Mouse (Mus musculus): ENCODE measurements around the gene Xrra1. TPM values are rescaled to one million over a fixed set of nuclear protein-coding genes. Genes with fewer than 3 reads are reported as not detected.
"Not testable (repeated sequence)": the region's sequence is repeated elsewhere in the genome, so short reads cannot be mapped to it uniquely, and the experiment has no call there.

Xrra1 gene
- polyA plus RNA-seq, 1 experiment, result 0.03 TPM

DNA sequence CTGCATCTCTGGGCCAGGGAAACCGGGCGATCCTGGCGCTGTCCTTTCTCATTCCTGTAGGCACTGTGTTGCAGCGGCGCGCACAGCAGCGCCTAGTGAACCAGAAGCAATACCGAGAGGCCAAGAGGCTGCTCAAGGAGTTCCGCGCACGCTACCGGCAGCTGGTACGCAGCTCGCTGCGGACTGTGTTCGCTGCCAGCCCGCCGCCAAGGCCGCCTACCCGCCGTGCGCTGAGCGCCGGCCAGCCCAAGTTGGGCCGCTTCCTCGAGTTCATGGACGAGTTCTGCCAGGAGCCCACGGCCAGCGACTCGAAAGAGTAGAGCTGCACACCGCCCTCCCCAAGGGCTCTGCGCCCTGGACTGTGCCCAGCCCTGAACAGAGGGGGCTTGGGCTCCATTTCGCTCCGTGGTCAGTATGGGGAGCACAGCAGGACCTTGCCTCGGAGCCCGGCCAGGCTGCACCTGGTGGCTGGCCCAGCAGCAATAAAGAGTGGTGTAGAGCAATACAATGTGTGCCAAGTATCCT, 58.5 kb downstream of the Xrra1 start:
- H3K4me1 ChIP-seq (ENCODE audit: control insufficient read depth), result peaks cover 2% of the 10 kb centered on the region; the same call in 1 of the 2 replicates
- TF ChIP-seq GATA1 (IDR thresholded peaks at IDR 0.05; ENCODE audit: low read length), result no peak
- TF ChIP-seq TAL1 (IDR thresholded peaks at IDR 0.05; ENCODE audit: low read length), result no peak
- H3K9me3 ChIP-seq (ENCODE audit: control insufficient read depth, low read length), result no peaks in the 10 kb centered on the region
- H3K27me3 ChIP-seq (ENCODE audit: control insufficient read depth), result peaks cover 51% of the 10 kb centered on the region
- H3K36me3 ChIP-seq (ENCODE audit: control insufficient read depth), result no peaks in the 10 kb centered on the region; the same call in 1 of the 2 replicates
- H3K4me3 ChIP-seq (replicated peaks), result peak overlapping the region; percentile 8

DNA sequence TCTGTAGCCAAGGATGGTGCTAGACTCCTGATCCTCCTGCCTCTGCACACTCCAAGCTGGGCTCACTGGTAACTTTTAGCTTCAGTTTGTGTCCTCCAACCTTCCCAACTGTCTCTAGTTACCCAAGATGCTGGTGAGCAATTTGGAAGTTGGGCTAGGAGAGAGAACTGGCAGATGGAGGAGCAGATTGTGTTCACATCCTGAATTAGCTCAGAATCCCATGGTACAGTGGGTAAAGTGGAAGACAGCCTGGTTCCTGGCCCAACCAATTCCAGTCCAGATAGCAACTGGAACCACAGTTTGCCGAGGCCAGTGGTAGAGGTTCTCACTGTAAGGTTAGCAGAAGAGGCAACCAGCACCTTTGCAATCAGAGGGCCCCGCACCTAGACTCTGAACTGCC, 60.2 kb downstream of the Xrra1 start:
- Histone ChIP-seq H3K27me3 (ENCODE audit: control insufficient read depth) (peaks cover 46% of the 10 kb centered on the region), H3K4me1 (ENCODE audit: control insufficient read depth) (peaks cover 2% of the 10 kb centered on the region; the same call in 1 of the 2 replicates), H3K36me3 (ENCODE audit: control insufficient read depth) (peaks cover 6% of the 10 kb centered on the region), H3K9me3 (ENCODE audit: control insufficient read depth, low read length) (no peaks in the 10 kb centered on the region), H3K4me3 (replicated peaks) (no peak overlapping the region)
- no peak for TF ChIP-seq GATA1 (IDR thresholded peaks at IDR 0.05; ENCODE audit: low read length)

DNA sequence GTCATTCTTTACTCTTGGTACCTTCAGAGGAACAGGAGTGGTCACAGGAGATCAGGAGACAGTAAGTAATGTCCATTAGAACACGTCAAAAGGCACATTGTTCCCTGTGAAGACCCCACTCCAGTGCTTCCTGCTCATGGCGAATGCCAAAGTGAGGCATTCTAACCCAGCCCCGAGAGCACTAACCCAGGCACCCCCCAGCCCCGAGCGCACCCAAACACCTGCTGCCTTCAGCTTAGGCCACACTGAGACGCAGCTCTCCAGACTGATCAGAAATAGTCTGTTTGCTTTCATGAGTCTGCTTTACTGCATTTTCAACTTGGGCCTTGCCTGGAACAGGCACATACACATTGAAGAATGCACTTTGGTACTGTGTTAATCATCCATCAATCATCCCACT, 61.1 kb downstream of the Xrra1 start:
- no peak overlapping the region for H3K4me3 ChIP-seq (replicated peaks)
- peaks cover 14% of the 10 kb centered on the region for H3K36me3 ChIP-seq (ENCODE audit: control insufficient read depth)
- peaks cover 39% of the 10 kb centered on the region for H3K27me3 ChIP-seq (ENCODE audit: control insufficient read depth)
- H3K4me1 ChIP-seq (ENCODE audit: control insufficient read depth), result peaks cover 2% of the 10 kb centered on the region; the same call in 1 of the 2 replicates
- TF ChIP-seq GATA1 (IDR thresholded peaks at IDR 0.05; ENCODE audit: low read length) (no peak), TAL1 (IDR thresholded peaks at IDR 0.05; ENCODE audit: low read length) (no peak)
- no peaks in the 10 kb centered on the region for H3K9me3 ChIP-seq (ENCODE audit: control insufficient read depth, low read length)

DNA sequence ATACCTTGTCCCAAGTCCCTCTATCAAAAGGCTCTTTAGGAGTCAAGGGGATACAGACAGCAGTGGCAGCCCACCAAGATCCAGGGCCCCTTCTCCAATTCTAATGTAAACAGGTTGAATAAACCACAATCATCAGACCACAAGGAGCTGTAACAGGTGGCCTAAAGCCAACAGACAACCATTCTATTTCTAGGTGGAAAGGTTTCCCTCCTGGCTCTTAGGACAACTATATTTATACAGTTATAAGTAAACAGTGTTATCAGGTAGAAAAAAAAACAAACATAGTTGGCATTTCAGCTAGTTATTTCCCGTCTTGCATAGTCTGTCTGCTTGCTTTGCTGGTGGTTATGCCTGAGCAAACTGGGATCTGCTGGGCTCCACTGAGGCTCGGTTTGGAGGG, 61.5 kb downstream of the Xrra1 start:
- Histone ChIP-seq H3K4me3 (replicated peaks) (no peak overlapping the region), H3K4me1 (ENCODE audit: control insufficient read depth) (peaks cover 2% of the 10 kb centered on the region; the same call in 1 of the 2 replicates), H3K9me3 (ENCODE audit: control insufficient read depth, low read length) (no peaks in the 10 kb centered on the region), H3K36me3 (ENCODE audit: control insufficient read depth) (peaks cover 19% of the 10 kb centered on the region), H3K27me3 (ENCODE audit: control insufficient read depth) (peaks cover 37% of the 10 kb centered on the region)
- TF ChIP-seq GATA1 (IDR thresholded peaks at IDR 0.05; ENCODE audit: low read length) (no peak), TAL1 (IDR thresholded peaks at IDR 0.05; ENCODE audit: low read length) (no peak)

DNA sequence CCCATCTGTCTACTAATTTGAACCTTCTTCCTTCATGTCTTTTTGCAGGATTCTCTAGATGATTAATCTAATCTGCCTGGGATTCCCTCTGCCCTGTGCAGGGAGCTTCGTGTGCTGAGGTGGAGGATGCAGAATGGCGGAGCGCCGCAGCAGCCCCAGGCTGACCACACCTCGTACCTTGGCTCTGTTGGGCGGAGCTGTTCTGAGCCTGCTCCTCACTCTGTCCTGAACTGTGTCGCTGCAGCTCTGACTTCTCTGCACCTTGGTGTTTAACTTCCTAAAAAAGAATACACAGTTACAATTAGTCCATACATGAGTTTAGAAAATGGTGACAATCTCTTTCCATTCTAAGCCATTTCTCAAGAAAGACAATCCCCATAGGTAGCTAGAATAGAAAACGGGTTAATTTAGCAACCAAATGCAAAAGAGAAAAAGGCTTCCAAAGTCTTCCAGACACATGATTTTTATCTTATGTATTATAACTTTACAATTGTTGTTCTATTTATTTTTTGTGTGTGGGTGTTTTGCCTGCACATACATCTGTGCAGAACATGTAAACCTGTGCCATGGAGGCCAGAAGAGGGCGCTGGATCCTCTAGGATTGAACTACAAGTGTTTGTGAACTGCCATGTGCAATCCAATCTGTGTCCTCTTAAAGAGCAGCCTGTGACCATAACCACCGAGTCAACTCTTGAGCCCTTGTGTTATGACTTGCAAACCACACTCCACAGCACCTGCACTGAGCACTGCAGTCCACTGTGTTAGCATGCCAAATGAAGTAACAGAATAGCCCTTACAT, 68.2 kb downstream of the Xrra1 start:
- Histone ChIP-seq H3K4me3 (replicated peaks) (no peak overlapping the region), H3K4me1 (ENCODE audit: control insufficient read depth) (no peaks in the 10 kb centered on the region), H3K36me3 (ENCODE audit: control insufficient read depth) (peaks cover 46% of the 10 kb centered on the region), H3K9me3 (ENCODE audit: control insufficient read depth, low read length) (no peaks in the 10 kb centered on the region), H3K27me3 (ENCODE audit: control insufficient read depth) (no peaks in the 10 kb centered on the region)
- TF ChIP-seq GATA1 (IDR thresholded peaks at IDR 0.05; ENCODE audit: low read length) (no peak), TAL1 (IDR thresholded peaks at IDR 0.05; ENCODE audit: low read length) (no peak)

DNA sequence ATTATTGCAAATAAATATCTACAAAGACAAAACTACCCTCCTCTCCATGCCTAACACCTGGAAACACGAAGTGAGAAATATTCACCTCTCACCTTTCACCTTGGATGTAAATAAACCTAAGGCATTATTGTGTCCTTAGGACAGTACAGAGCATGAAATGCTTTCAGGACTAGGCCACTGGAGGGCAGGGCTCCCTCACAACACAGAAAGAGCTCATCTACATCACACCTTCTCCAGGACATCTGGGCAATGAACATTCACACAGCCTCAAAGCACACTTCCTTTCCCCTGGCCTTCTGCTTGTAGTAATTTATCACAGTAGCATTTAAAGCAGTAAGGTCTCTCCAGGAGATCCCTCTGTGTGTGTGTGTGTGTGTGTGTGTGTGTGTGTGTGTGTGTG, 76.8 kb downstream of the Xrra1 start:
- no peak for TF ChIP-seq TAL1 (IDR thresholded peaks at IDR 0.05; ENCODE audit: low read length)
- TF ChIP-seq GATA1 (IDR thresholded peaks at IDR 0.05; ENCODE audit: low read length), result no peak
- no peaks in the 10 kb centered on the region for H3K4me1 ChIP-seq (ENCODE audit: control insufficient read depth)
- H3K36me3 ChIP-seq (ENCODE audit: control insufficient read depth), result peaks cover 41% of the 10 kb centered on the region
- H3K4me3 ChIP-seq (replicated peaks), result no peak overlapping the region
- no peaks in the 10 kb centered on the region for H3K9me3 ChIP-seq (ENCODE audit: control insufficient read depth, low read length)
- H3K27me3 ChIP-seq (ENCODE audit: control insufficient read depth), result no peaks in the 10 kb centered on the region

DNA sequence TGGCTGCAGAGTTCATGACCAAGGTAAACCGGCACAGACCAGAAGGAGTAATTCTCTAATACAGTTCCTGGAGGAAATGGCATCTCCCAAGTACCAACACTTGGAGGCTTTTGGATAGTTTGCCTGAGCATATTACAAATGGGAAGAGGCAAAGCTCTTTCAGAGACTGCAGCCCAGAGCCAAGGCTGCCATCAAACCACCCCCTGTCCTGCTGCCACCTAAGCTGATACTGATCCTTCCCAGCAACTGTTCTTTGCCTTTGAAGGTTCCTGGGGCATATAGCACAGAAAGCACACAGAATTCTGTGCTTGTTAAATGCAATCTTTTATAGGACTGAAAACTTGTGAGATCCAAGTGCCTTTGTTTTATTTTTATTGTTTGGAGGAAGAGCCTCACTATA, 81.8 kb downstream of the Xrra1 start:
- Histone ChIP-seq H3K36me3 (ENCODE audit: control insufficient read depth) (peaks cover 45% of the 10 kb centered on the region), H3K4me3 (replicated peaks) (no peak overlapping the region)

DNA sequence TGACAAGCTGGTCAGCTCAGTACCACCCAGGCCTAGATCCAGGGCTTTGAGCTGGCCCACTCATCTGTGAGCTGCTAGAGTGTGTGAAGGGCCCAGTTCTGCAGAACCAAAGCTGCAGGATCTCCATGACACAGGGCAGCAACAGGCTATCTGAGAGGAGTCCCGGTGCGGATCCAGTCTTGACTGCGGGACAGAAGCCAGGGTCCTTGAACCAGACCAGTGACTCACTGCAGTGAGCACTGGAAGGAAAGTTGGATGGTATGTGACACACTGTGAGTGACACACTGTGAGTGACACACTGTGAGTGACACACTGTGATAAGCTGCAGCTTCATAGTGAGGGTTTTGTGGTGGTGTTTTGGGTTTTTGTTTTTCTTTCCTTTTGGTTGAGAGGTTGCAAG, 85.6 kb downstream of the Xrra1 start:
- no peak overlapping the region for H3K4me3 ChIP-seq (replicated peaks)
- no peaks in the 10 kb centered on the region for H3K9me3 ChIP-seq (ENCODE audit: control insufficient read depth, low read length)
- H3K4me1 ChIP-seq (ENCODE audit: control insufficient read depth), result no peaks in the 10 kb centered on the region
- H3K27me3 ChIP-seq (ENCODE audit: control insufficient read depth), result no peaks in the 10 kb centered on the region
- no peak for TF ChIP-seq GATA1 (IDR thresholded peaks at IDR 0.05; ENCODE audit: low read length)
- TF ChIP-seq TAL1 (IDR thresholded peaks at IDR 0.05; ENCODE audit: low read length), result no peak
- H3K36me3 ChIP-seq (ENCODE audit: control insufficient read depth), result peaks cover 52% of the 10 kb centered on the region

More for the DNA sequence above, 81.8 kb downstream of the Xrra1 start:
- TF ChIP-seq GATA1 (IDR thresholded peaks at IDR 0.05; ENCODE audit: low read length) (no peak), TAL1 (IDR thresholded peaks at IDR 0.05; ENCODE audit: low read length) (no peak)
- Histone ChIP-seq H3K9me3 (ENCODE audit: control insufficient read depth, low read length) (no peaks in the 10 kb centered on the region), H3K27me3 (ENCODE audit: control insufficient read depth) (no peaks in the 10 kb centered on the region), H3K4me1 (ENCODE audit: control insufficient read depth) (no peaks in the 10 kb centered on the region)

DNA sequence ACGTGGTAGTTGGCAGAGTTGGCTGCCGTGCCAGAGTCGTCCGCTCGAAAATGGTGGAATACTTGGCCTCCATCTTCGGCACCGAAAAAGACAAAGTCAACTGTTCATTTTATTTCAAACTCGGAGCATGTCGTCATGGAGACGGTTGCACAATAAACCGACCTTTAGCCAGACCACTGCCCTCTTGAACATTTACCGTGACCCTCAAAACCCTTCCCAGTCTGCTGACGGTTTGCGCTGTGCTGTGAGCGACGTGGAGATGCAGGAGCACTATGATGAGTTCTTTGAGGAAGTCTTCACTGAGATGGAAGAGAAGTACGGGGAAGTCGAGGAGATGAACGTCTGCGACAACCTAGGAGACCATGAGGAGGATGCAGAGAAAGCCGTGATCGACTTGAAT, 86.1 kb downstream of the Xrra1 start:
- H3K36me3 ChIP-seq (ENCODE audit: control insufficient read depth), result peaks cover 54% of the 10 kb centered on the region
- H3K9me3 ChIP-seq (ENCODE audit: control insufficient read depth, low read length); H3K4me1 ChIP-seq (ENCODE audit: control insufficient read depth); H3K27me3 ChIP-seq (ENCODE audit: control insufficient read depth); H3K4me3 ChIP-seq (replicated peaks): not testable (repeated sequence)
